Mouse (Mus musculus) kidney, postnatal 4 days (tissue): ENCODE results near the gene Zmiz1.

ENCODE experiments used
- DNase-seq, 2 experiments: peaks; one replicate each; pipeline ENCODE4 v3.0.0; 2021; ENCODE audit warnings: mixed read lengths in 2 of 2

The Zmiz1 gene

GRCm38 (mm10) chr14:25538522-25538921 lies 79.5 kb downstream of the Zmiz1 start:
- no peak for DNase-seq

- no peak for DNase-seq
Observed at GRCm38 (mm10) chr14:25539493-25540116, 80.6 kb downstream of the Zmiz1 start.

- DNase-seq = no peak
Observed at GRCm38 (mm10) chr14:25540172-25540571, 81.2 kb downstream of the Zmiz1 start.

GRCm38 (mm10) chr14:25541213-25541612 lies 82.2 kb downstream of the Zmiz1 start:
- DNase-seq = no peak

- no peak for DNase-seq
Observed at GRCm38 (mm10) chr14:25543098-25543497, 84.1 kb downstream of the Zmiz1 start.

- DNase-seq = no peak
Observed at GRCm38 (mm10) chr14:25543927-25544326, 84.9 kb downstream of the Zmiz1 start.

- peak in 1 of 2 experiments; percentile 57 for DNase-seq
Observed at GRCm38 (mm10) chr14:25546852-25547621, 88.1 kb downstream of the Zmiz1 start.

GRCm38 (mm10) chr14:25547882-25548281 lies 88.9 kb downstream of the Zmiz1 start:
- no peak for DNase-seq

- peak; percentile 65 to 70 for DNase-seq
Observed at GRCm38 (mm10) chr14:25548650-25549049, 89.7 kb downstream of the Zmiz1 start.

GRCm38 (mm10) chr14:25549125-25549524 lies 90.1 kb downstream of the Zmiz1 start:
- DNase-seq = no peak

GRCm38 (mm10) chr14:25549871-25550840 lies 91.2 kb downstream of the Zmiz1 start:
- no peak for DNase-seq

- no peak for DNase-seq
Observed at GRCm38 (mm10) chr14:25551731-25552130, 92.7 kb downstream of the Zmiz1 start.

GRCm38 (mm10) chr14:25553382-25553781 lies 94.4 kb downstream of the Zmiz1 start:
- peak in 1 of 2 experiments; percentile 52 for DNase-seq

GRCm38 (mm10) chr14:25554781-25555180 lies 95.8 kb downstream of the Zmiz1 start:
- DNase-seq = no peak

GRCm38 (mm10) chr14:25555291-25555781 lies 96.4 kb downstream of the Zmiz1 start:
- peak; percentile 66 to 75 for DNase-seq

- DNase-seq = no peak
Observed at GRCm38 (mm10) chr14:25555848-25556247, 96.9 kb downstream of the Zmiz1 start.

GRCm38 (mm10) chr14:25557014-25557413 lies 98.0 kb downstream of the Zmiz1 start:
- peak; percentile 59 to 66 for DNase-seq

- DNase-seq = no peak
Observed at GRCm38 (mm10) chr14:25558479-25558878, 99.5 kb downstream of the Zmiz1 start.

- DNase-seq = no peak
Observed at GRCm38 (mm10) chr14:25559907-25560306, 100.9 kb downstream of the Zmiz1 start.

GRCm38 (mm10) chr14:25560841-25561240 lies 101.9 kb downstream of the Zmiz1 start:
- DNase-seq = no peak

GRCm38 (mm10) chr14:25561716-25562115 lies 102.7 kb downstream of the Zmiz1 start:
- DNase-seq = peak; percentile 45 to 52

- DNase-seq = no peak
Observed at GRCm38 (mm10) chr14:25562447-25562846, 103.5 kb downstream of the Zmiz1 start.

GRCm38 (mm10) chr14:25562909-25563308 lies 103.9 kb downstream of the Zmiz1 start:
- DNase-seq = no peak
